Mouse (Mus musculus): ENCODE data around the gene Mcidas. TPM values are rescaled to one million over a fixed set of nuclear protein-coding genes. Genes with fewer than 3 reads are reported as not detected.
A peak's percentile ranks its signal among the peaks of the same experiment; 100 is the strongest.

Gene Mcidas
- total and polyA plus RNA-seq, 3 experiments, result not detected

DNA sequence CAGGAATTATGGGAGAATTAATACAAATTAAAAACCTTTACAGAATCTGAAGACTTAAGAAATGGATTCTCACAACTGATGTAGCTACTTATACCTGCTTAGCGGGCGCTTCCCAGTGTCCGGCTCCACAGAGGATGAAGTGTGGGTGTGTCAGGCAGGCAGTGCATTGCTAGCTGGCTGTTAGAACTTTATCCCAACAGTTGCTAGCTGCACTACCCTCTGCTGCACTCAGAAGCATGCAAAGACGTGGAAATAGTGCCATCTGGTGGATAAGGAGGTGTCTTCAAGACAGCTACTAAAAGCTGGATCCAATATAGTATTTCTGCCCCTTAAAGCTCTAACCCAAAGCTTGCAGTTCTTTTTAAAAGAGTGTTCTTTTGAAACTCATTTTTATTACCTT is 42.2 kb downstream of the Mcidas start:
- no peaks in the 10 kb centered on the region for H3K79me2 ChIP-seq (replicated peaks; ENCODE audit: control insufficient read depth, extremely low read depth, insufficient read depth, poor library complexity, severe bottlenecking)
- peaks cover 5 to 9% of the 10 kb centered on the region in 2 experiments; a peak in 1 of 4 replicates for H3K4me1 ChIP-seq (ENCODE audit: control insufficient read depth in 1 of 2, insufficient read depth in 2 of 2)
- H3K4me3 ChIP-seq (replicated peaks in 1 of 3; ENCODE audit: low read depth in 2 of 3, low read length in 2 of 3, poor library complexity in 1 of 3), result no peak overlapping the region
- no peaks in the 10 kb centered on the region for H3K36me3 ChIP-seq (replicated peaks in 1 of 2; ENCODE audit: control insufficient read depth in 1 of 2, insufficient read depth in 1 of 2, low read length in 1 of 2)
- peak overlapping the region; percentile 26; the same call in 1 of the 2 replicates for H3K9ac ChIP-seq (ENCODE audit: insufficient read depth, low read depth)
- no peaks in the 10 kb centered on the region for H3K9me3 ChIP-seq (replicated peaks; ENCODE audit: low read length)
- TF ChIP-seq RAD21 (IDR thresholded peaks at IDR 0.05; ENCODE audit: low read depth, low read length) (peak; percentile 100), IRF4 (IDR thresholded peaks at IDR 0.05; ENCODE audit: low read depth, low read length) (peak; percentile 72), MYC (IDR thresholded peaks at IDR 0.05; ENCODE audit: low read depth, low read length) (0 out of 2 replicates have a peak, but pooled peaks have one; percentile 22), UBTF (IDR thresholded peaks at IDR 0.05; ENCODE audit: low read depth, low read length) (no peak), CTCF (conservative IDR thresholded peaks at IDR 0.05 in 1 of 2, IDR thresholded peaks at IDR 0.05 in 1 of 2; ENCODE audit: low read depth in 2 of 2, low read length in 2 of 2) (peak; percentile 55 to 97), E2F4 (IDR thresholded peaks at IDR 0.05; ENCODE audit: insufficient replicate concordance, low read depth, low read length) (0 out of 2 replicates have a peak, but pooled peaks have one; percentile 33), CHD1 (IDR thresholded peaks at IDR 0.05; ENCODE audit: low read depth, low read length) (no peak), ZNF384 (IDR thresholded peaks at IDR 0.05; ENCODE audit: low read depth, low read length) (0 out of 2 replicates have a peak, but pooled peaks have one; percentile 27), JUND (conservative IDR thresholded peaks at IDR 0.05; ENCODE audit: low read depth, low read length) (0 out of 2 replicates have a peak, but pooled peaks have one; percentile 29), SIN3A (IDR thresholded peaks at IDR 0.05; ENCODE audit: low read length) (peak; percentile 88), BHLHE40 (IDR thresholded peaks at IDR 0.05; ENCODE audit: low read depth, low read length) (0 out of 2 replicates have a peak, but pooled peaks have one; percentile 13), SMC3 (IDR thresholded peaks at IDR 0.05; ENCODE audit: low read depth, low read length) (peak; percentile 96), ZKSCAN1 (IDR thresholded peaks at IDR 0.05; ENCODE audit: borderline replicate concordance, low read depth, low read length) (no peak), RCOR1 (conservative IDR thresholded peaks at IDR 0.05; ENCODE audit: low read depth, low read length) (no peak), ZC3H11A (IDR thresholded peaks at IDR 0.05; ENCODE audit: low read depth, low read length) (peak; percentile 82), MEF2A (IDR thresholded peaks at IDR 0.05; ENCODE audit: borderline replicate concordance, low read depth, low read length) (0 out of 2 replicates have a peak, but pooled peaks have one; percentile 35), MAX (IDR thresholded peaks at IDR 0.05; ENCODE audit: low read length) (0 out of 2 replicates have a peak, but pooled peaks have one; percentile 50)
- dilution Hi-C loops (cut with MboI; ENCODE audit: extremely low pct_ligation_motif_present, extremely low pct_unique_long_range_greater_than_20kb, low sequenced_read_pairs), result no loop called here
- H3K4me2 ChIP-seq (ENCODE audit: insufficient read depth, low read depth, poor library complexity, severe bottlenecking), result peak overlapping the region; percentile 93
- peaks cover 19% of the 10 kb centered on the region for H3K27me3 ChIP-seq (replicated peaks)
- in situ Hi-C loops (cut with MboI; ENCODE audit: low pct_ligation_motif_present, low pct_unique_long_range_greater_than_20kb, low sequenced_read_pairs), result loop anchor here (10.0 to 25.0 kb wide), 2 partner anchors 361 to 749 kb away; partner anchors contain the start of gene Ankrd55
- DNase-seq (ENCODE audit: extremely low read depth), result peak; percentile 92
- no peak overlapping the region for H3K27ac ChIP-seq (ENCODE audit: insufficient read depth, low read depth)

DNA sequence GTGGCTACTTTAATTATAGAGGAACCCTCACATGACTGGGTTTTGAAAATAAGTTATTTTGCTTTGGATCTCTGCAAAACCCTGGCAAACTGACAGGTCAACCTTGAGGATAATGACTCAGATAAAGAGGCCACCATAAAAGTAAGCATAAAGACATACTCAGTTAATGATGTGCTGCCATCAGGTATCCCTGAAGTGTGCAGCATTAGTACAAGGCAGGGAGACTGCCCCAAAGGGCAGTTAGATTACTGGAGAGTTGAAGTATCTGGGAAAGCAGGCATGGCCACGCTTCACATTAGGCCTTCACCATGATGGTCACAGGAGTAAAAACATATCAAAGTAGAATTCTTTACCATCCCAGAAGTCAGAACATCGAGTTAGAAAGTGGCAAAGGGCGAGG is 51.2 kb downstream of the Mcidas start:
- Histone ChIP-seq H3K9ac (ENCODE audit: insufficient read depth, low read depth) (no peak overlapping the region), H3K4me2 (ENCODE audit: insufficient read depth, low read depth, poor library complexity, severe bottlenecking) (no peak overlapping the region), H3K4me3 (replicated peaks in 1 of 3; ENCODE audit: low read depth in 2 of 3, low read length in 2 of 3, poor library complexity in 1 of 3) (no peak overlapping the region), H3K79me2 (replicated peaks; ENCODE audit: control insufficient read depth, extremely low read depth, insufficient read depth, poor library complexity, severe bottlenecking) (no peaks in the 10 kb centered on the region), H3K27ac (ENCODE audit: insufficient read depth, low read depth) (no peak overlapping the region), H3K9me3 (replicated peaks; ENCODE audit: low read length) (no peaks in the 10 kb centered on the region), H3K4me1 (ENCODE audit: control insufficient read depth in 1 of 2, insufficient read depth in 2 of 2) (no peaks in the 10 kb centered on the region), H3K27me3 (replicated peaks) (no peaks in the 10 kb centered on the region), H3K36me3 (replicated peaks in 1 of 2; ENCODE audit: control insufficient read depth in 1 of 2, insufficient read depth in 1 of 2, low read length in 1 of 2) (no peaks in the 10 kb centered on the region)
- no peak for TF ChIP-seq MXI1 (IDR thresholded peaks at IDR 0.05; ENCODE audit: low read depth, low read length)
- TF ChIP-seq RAD21 (IDR thresholded peaks at IDR 0.05; ENCODE audit: low read depth, low read length), result no peak
- no peak for TF ChIP-seq SIN3A (IDR thresholded peaks at IDR 0.05; ENCODE audit: low read length)
- TF ChIP-seq MAZ (IDR thresholded peaks at IDR 0.05; ENCODE audit: low read depth, low read length), result no peak
- no peak for TF ChIP-seq MAFK (IDR thresholded peaks at IDR 0.05; ENCODE audit: insufficient replicate concordance, low read length)
- TF ChIP-seq ZKSCAN1 (IDR thresholded peaks at IDR 0.05; ENCODE audit: borderline replicate concordance, low read depth, low read length), result no peak
- no peak for TF ChIP-seq ZC3H11A (IDR thresholded peaks at IDR 0.05; ENCODE audit: low read depth, low read length)
- in situ Hi-C loops (cut with MboI; ENCODE audit: low pct_ligation_motif_present, low pct_unique_long_range_greater_than_20kb, low sequenced_read_pairs), result loop anchor here (10.0 to 25.0 kb wide), 2 partner anchors 220 to 758 kb away; partner anchors contain the start of gene Ankrd55
- dilution Hi-C loops (cut with MboI; ENCODE audit: extremely low pct_ligation_motif_present, extremely low pct_unique_long_range_greater_than_20kb, low sequenced_read_pairs), result no loop called here
- DNase-seq (ENCODE audit: extremely low read depth), result no peak

Data from CH12.LX (cell line).